Mouse (Mus musculus) common myeloid progenitor, adult 5-6 weeks (primary cell): ENCODE measurements at regions not wholly inside any gene's neighbourhood (a gene's known extent, or its start where the extent isn't known, plus 50 kb on each side); places are given as distances from the start of the nearest gene placed in this dataset.

Experiments
- ATAC-seq: replicated peaks from 2 replicates; pipeline ENCODE4 v1.8.0; 2016; ENCODE audit warnings: low read depth, mild to moderate bottlenecking, moderate TSS enrichment, inconsistent platforms; ENCODE audit not compliant: poor library complexity, severe bottlenecking

- no peak for ATAC-seq
Observed at GRCm38 (mm10) chr13:107608996-107609503, 435.2 kb upstream of the Smim15 start.

DNA sequence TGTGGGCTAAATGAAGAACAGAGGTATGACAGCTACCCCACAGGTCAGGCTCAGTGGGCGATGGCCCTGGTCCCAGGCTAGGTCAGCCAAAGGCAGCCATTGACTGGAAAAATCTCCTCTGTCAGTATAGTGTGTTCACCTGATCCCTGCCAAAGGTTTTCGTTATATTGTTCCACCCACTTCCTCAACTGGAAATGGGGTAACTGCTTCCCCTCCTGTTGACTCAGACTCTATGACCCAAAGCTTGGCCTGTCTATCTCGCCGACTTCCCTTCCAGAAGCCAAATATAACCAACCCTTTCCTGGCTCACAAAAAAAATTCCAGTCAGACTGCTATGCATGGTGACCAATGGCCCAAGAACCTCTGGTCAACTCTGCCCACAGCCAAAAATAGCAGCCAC is 437.0 kb upstream of the Smim15 start:
- peak; percentile 98 for ATAC-seq

DNA sequence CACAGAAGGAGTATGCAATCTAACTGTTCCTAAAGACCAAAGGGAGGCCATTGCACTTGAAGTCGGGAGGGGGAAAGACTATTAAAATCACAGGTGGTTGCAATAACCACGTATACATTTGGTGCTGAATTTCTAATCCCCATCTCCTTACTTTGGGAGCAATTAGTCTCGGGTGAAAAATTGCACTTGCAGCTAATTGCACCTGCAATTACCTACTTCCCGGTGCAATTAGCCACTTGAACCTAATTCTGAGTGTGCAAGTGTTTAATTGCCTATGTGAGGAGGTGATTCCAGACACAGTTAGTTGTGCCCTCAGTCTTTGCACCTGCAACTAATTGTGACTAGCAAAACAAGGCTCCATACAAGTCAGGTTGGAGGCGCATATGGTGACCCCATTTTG is 442.1 kb upstream of the Smim15 start:
- ATAC-seq: no peak

- ATAC-seq: 0 out of 2 replicates have a peak, but pooled peaks have one; percentile 7
Observed at GRCm38 (mm10) chr13:107601132-107601439, 443.2 kb upstream of the Smim15 start.

- ATAC-seq: peak; percentile 38
Observed at GRCm38 (mm10) chr13:107600331-107601131, 443.7 kb upstream of the Smim15 start.

DNA sequence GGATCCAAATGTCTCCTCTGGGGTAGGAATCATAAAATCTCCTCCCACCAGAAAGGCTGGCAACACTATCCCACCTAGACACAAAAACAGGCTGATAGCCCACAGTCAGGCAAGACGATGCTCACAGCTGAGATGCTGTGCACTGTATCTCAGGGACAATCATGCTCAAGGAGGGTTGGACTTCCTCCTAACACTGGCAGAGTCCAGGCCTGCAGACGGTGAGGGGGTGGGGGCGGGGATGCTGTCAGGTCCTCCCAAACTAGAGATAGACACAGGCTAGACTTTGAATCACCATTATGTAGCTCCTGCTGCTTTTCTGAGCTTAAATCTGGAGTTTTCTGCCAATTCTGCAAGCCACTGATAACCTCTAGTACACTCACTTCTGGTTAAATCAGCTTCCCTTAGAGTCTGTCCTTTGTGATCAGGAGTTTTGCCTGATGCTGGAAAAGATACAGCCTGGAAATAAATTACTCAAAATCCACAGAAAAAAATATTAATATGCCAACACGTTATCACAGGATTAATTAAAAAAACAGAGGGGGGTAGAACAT is 445.1 kb upstream of the Smim15 start:
- ATAC-seq: peak; percentile 60

- no peak for ATAC-seq
Observed at GRCm38 (mm10) chr13:107598391-107598790, 445.9 kb upstream of the Smim15 start.

- ATAC-seq: no peak
Observed at GRCm38 (mm10) chr13:107597217-107597616, 447.0 kb upstream of the Smim15 start.

DNA sequence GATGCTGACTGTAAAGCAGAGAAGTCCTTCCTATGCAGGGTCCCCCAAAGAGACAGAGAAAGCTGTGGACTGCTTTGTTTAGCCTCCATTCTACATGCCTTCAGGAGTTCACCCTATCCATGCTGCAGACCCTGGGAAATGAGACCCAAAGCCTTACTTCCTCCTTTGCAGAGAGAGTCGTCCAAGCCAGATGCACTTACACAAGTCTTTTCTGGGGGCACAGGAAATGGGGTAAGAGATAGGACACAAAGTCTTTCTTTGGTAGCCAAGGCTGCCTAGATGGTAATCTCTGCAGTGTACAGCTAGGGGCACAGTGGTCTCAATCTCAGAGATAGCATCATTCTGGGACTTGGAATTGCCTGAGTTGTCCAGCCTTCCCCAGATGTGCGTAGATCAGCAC is 448.1 kb upstream of the Smim15 start:
- ATAC-seq: peak; percentile 70

DNA sequence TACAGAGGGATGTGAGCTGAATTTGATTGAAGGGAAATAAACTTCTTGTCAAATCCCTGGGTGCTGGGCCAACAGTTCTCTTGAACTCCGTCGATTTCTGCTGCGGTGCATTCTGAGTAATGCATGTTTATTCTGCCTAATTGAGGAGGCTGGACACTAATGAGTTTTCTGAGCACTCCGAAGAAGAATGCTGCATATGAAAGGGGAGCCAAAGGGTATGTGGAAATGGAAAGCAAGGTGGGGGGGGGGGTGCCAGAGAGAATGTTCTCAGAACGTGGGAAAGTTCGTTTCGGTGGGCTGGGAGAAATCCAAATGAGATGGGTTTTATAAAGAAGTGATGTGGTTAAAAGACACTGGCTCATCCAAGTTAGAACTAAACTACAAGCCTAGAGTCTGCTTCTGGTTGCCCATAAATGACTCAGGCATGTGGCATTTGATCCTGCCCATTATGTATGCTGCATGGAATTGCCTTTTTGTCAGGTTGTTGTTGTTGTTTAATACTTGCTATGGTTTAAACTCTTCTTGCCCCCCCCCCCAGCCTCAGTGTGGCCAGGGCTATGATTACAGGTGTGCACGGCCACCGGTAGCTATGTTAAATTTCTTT is 455.7 kb upstream of the Smim15 start:
- ATAC-seq: no peak

DNA sequence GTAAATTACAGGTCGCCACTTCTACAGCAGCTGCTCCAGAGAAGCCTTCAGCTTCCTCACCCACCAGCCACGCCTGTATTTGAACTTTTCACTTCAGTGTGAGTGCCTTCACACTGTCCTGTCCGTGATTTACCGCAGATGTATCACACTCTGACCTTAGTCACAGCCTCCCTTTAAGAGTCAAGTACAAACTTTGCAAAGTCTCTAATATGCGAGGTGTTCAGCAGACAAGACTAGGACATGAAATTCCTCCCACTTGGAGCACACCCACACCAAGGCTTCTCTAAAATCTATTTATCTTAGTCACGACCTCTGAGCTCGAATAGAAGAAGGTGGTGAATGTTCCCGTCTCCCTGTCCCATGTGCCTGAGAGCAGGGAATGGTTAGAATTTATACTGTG is 456.6 kb upstream of the Smim15 start:
- ATAC-seq: no peak

- ATAC-seq: no peak
Observed at GRCm38 (mm10) chr13:107585936-107586335, 458.3 kb upstream of the Smim15 start.

DNA sequence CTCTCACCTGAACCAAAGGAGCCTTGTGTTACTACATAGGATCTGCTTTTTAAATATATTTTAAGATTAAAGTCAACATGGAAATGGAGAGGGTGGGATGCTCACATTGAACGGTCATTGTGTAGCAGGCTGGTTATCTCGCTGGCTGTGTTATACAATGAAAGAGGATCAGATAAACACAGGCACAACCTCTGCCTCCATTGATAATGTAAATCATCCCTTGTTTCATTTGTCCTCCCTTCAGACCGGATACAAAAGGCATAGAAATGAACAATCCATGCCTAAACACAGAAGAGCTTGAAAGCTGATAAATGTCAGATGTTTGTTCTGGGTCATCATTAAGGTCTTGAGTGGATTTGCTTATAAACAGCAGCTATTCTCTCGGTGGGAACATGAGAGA is 458.9 kb upstream of the Smim15 start:
- no peak for ATAC-seq

DNA sequence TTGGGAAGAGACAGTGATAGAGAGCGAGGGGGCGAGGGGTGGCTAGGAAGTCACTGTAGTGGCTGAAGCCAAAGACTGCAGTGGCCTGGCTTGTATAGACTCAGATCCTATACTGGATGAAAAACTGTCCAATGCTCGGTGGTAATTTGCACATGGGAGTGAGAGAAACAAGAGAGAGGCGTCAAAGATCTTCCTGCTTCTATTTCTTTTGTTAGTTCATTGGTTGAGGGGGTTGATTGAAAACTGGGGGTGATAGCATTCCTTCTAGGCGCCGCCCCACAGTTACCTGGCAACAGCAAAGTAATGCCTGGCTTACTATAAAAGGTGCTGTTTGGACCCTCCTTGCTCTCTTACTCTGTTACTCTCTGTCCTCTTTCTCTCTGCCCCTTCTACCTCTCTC is 465.3 kb upstream of the Smim15 start:
- no peak for ATAC-seq

- peak; percentile 67 for ATAC-seq
Observed at GRCm38 (mm10) chr13:107577809-107578208, 466.4 kb upstream of the Smim15 start.

DNA sequence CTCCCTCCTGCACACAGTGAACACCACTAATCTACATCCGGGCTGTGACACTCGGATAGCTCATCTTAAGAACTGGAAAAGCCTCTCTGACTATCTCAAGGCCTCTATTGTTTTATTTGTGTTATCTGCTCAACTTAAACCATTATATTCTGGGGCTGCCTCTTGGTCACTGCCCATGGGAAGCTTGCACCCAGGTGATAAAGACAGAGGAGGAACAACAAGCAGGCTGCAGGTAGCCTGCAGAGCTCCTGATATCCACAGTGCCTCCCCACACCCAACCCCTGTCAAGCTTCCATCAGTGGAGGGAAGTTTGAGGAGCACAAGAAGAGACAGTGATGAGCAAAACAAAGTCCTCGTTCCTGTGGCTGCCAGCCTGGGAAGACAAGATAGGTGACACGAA is 467.0 kb upstream of the Smim15 start:
- ATAC-seq: peak; percentile 89

- no peak for ATAC-seq
Observed at GRCm38 (mm10) chr13:107576701-107577100, 467.5 kb upstream of the Smim15 start.

DNA sequence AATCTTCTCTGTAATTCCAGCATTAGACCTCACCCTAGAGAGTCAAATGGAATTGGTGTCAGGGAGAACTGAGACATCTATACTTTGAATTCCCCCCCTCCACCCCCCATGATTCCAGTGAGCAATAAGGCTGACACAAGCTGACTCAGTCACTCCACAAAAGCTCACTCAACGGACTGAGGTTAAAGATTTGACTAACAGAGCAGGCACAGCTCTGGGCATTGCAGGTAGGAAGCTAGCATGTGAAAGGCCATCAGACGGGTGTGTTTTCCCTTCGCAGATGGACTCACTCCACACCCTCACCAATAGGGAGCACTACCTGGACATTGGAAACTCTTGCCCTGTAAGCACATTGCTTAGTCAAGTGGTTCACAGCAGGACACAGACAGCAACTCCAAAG is 469.2 kb upstream of the Smim15 start:
- ATAC-seq: no peak

GRCm38 (mm10) chr13:107573499-107574355 is 470.5 kb upstream of the Smim15 start:
- no peak for ATAC-seq

DNA sequence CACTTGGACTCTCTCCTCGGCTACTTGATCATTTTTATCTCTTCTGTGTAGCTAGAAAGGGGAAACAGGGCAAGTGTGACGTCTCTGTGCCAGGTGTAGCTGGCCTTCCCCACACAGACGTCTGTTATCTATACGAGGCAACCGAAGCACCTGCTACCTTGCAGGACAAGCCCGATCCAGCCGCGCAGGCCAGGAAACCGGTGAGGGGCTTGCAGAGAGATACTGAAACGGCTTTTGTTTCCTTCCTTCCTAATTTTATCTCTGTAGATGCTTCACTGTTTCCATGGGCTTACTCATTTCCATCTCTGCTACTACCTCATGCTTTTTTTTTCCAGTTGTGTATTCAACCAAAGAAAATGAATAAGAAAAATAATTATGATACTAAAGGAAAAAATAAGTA is 472.7 kb upstream of the Smim15 start:
- ATAC-seq: peak; percentile 60

DNA sequence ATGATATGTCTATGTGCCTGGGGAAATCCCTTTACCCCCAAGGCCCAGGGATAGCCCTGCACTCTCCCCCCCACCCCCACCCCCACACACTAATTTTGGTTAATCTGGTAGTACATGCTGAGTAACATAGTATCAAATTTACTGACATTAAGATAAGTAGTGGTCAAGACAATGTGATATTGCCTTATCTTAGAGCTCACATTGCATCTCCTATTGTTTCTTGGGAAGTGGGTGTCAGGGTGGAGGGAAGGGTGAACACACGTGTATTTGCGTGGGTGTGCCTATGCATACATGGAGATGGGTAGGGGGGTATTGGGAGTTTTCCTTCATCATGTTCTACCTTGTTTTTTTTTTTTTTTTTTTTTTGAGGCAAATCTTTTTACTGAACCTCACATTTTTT is 474.8 kb upstream of the Smim15 start:
- ATAC-seq: no peak
